8 mouse cellular contexts compared by ENCODE assay signal in genomic region chr12:69985546-69985945, GRCm38 (mm10). TPM values are rescaled to one million over a fixed set of nuclear protein-coding genes. Genes with fewer than 3 reads are reported as not detected.
A peak's percentile ranks its signal among the peaks of the same experiment; 100 is the strongest.
DNase-seq lines count a peak whose midpoint lies in the region; ATAC-seq and TF ChIP-seq lines count a peak whose summit lies in the region.

No protein-coding gene starts in this region.

- H3K4me3 ChIP-seq in kidney, adult 2 months (ENCODE audit: insufficient read depth, low read depth, low read length), result peak overlapping the region; percentile 37
- peak overlapping the region; percentile 83 for H3K4me3 ChIP-seq in embryonic facial prominence, embryonic 11.5 days (ENCODE audit: low read depth, low read length)
- peak overlapping the region; percentile 72 for H3K4me3 ChIP-seq in intestine, postnatal 0 days (ENCODE audit: low read depth, low read length)
- H3K4me3 ChIP-seq in midbrain, embryonic 15.5 days, result peak overlapping the region; percentile 84

- DNase-seq in kidney, adult 2 months, result peak; percentile 25
- no peak for DNase-seq in kidney, postnatal 14 days
- DNase-seq in embryonic facial prominence, embryonic 11.5 days (ENCODE audit: low spot score), result no peak
- no peak for DNase-seq in embryo, embryonic 9.5 days (ENCODE audit: extremely low spot score)
- no peak for DNase-seq in urinary bladder, adult 2 months (ENCODE audit: low spot score)
- DNase-seq in adrenal gland, postnatal 4 days (ENCODE audit: low spot score in 2 of 2), result no peak

- no peak overlapping the region for H3K9ac ChIP-seq in embryonic facial prominence, embryonic 11.5 days (replicated peaks; ENCODE audit: low read length)
- peak overlapping the region; percentile 40; the same call in 1 of the 2 replicates for H3K9ac ChIP-seq in intestine, postnatal 0 days (ENCODE audit: low read depth, low read length)
- H3K9ac ChIP-seq in midbrain, embryonic 15.5 days, result peak overlapping the region; percentile 22; the same call in 1 of the 2 replicates

- ATAC-seq in embryonic facial prominence, embryonic 11.5 days (replicated peaks; ENCODE audit: insufficient number of reproducible peaks, low FRiP score, low TSS enrichment, low read depth), result no peak
- no peak for ATAC-seq in intestine, postnatal 0 days
- no peak for ATAC-seq in midbrain, embryonic 15.5 days (replicated peaks)

- no peak for TF ChIP-seq CTCF in kidney, adult 2 months (conservative IDR thresholded peaks at IDR 0.05; ENCODE audit: insufficient read depth, insufficient read length, low read depth, low read length)
- TF ChIP-seq CTCF in intestine, postnatal 0 days (IDR thresholded peaks at IDR 0.05; ENCODE audit: low read depth), result no peak

- H3K36me3 ChIP-seq in kidney, adult 2 months (ENCODE audit: control insufficient read depth, insufficient read depth, low read length), result peaks cover 2% of the 10 kb centered on the region
- H3K36me3 ChIP-seq in embryonic facial prominence, embryonic 11.5 days (replicated peaks; ENCODE audit: control insufficient read depth, insufficient read depth, low read depth, low read length), result peaks cover 2% of the 10 kb centered on the region; the same call in 1 of the 2 replicates
- peaks cover 16% of the 10 kb centered on the region for H3K36me3 ChIP-seq in intestine, postnatal 0 days (ENCODE audit: control insufficient read depth, insufficient read depth)
- H3K36me3 ChIP-seq in midbrain, embryonic 15.5 days (replicated peaks), result peaks cover 4% of the 10 kb centered on the region; the same call in 1 of the 2 replicates

- no peaks in the 10 kb centered on the region for H3K27me3 ChIP-seq in kidney, adult 2 months (replicated peaks; ENCODE audit: control insufficient read depth, insufficient read depth, low read length)
- no peaks in the 10 kb centered on the region for H3K27me3 ChIP-seq in embryonic facial prominence, embryonic 11.5 days (ENCODE audit: control insufficient read depth, insufficient read depth, low read length)
- no peaks in the 10 kb centered on the region for H3K27me3 ChIP-seq in intestine, postnatal 0 days (replicated peaks; ENCODE audit: control insufficient read depth, insufficient read depth, low read length)
- no peaks in the 10 kb centered on the region for H3K27me3 ChIP-seq in midbrain, embryonic 15.5 days (replicated peaks)

- H3K4me2 ChIP-seq in embryonic facial prominence, embryonic 11.5 days (ENCODE audit: low read depth, low read length), result peak overlapping the region; percentile 71
- peak overlapping the region; percentile 77 for H3K4me2 ChIP-seq in intestine, postnatal 0 days (replicated peaks; ENCODE audit: low read depth)
- peak overlapping the region; percentile 74 for H3K4me2 ChIP-seq in midbrain, embryonic 15.5 days

- no peaks in the 10 kb centered on the region for H3K9me3 ChIP-seq in embryonic facial prominence, embryonic 11.5 days (replicated peaks; ENCODE audit: control insufficient read depth, low read length)
- no peaks in the 10 kb centered on the region for H3K9me3 ChIP-seq in intestine, postnatal 0 days (ENCODE audit: control insufficient read depth)
- H3K9me3 ChIP-seq in midbrain, embryonic 15.5 days, result no peaks in the 10 kb centered on the region

- peak overlapping the region; percentile 50; the same call in 1 of the 2 replicates for H3K27ac ChIP-seq in kidney, adult 2 months (ENCODE audit: insufficient read depth, low read depth, low read length)
- H3K27ac ChIP-seq in embryonic facial prominence, embryonic 11.5 days (replicated peaks; ENCODE audit: low read depth, low read length), result no peak overlapping the region
- no peak overlapping the region for H3K27ac ChIP-seq in intestine, postnatal 0 days (ENCODE audit: low read depth, low read length)
- H3K27ac ChIP-seq in midbrain, embryonic 15.5 days, result no peak overlapping the region

- no peak for TF ChIP-seq POLR2A in kidney, adult 2 months (IDR thresholded peaks at IDR 0.05; ENCODE audit: low read depth, low read length)

- H3K4me1 ChIP-seq in kidney, adult 2 months (ENCODE audit: control insufficient read depth, insufficient read depth, low read length), result no peaks in the 10 kb centered on the region
- H3K4me1 ChIP-seq in embryonic facial prominence, embryonic 11.5 days (ENCODE audit: control insufficient read depth, insufficient read depth, low read length), result no peaks in the 10 kb centered on the region; the same call in 1 of the 2 replicates
- no peaks in the 10 kb centered on the region for H3K4me1 ChIP-seq in intestine, postnatal 0 days (replicated peaks; ENCODE audit: control insufficient read depth, insufficient read depth, low read length)
- H3K4me1 ChIP-seq in midbrain, embryonic 15.5 days, result peaks cover 16% of the 10 kb centered on the region

- 22% methylated on average over 4 of the region's 4 CpGs for WGBS in kidney, adult 2 months
- 45% methylated on average over 4 of the region's 4 CpGs for whole genome bisulfite sequencing in embryonic facial prominence, embryonic 11.5 days
- 41% methylated on average over 4 of the region's 4 CpGs for WGBS in intestine, postnatal 0 days
- 31% methylated on average over 4 of the region's 4 CpGs for WGBS in midbrain, embryonic 15.5 days

RNA-seq across cellular contexts. Expression of gene Sav1, which starts 1.3 kb away (rescaled TPM):
- polyA plus RNA-seq in kidney, adult 2 months (2012; rRNA removed), result 18.8 and 22.6 TPM in 2 replicates
- 10.4 and 12.5 TPM in 2 replicates for polyA plus RNA-seq in embryonic facial prominence, embryonic 11.5 days (2014; fragmentation: Nextera tagmentation; extraction: Ambion mirVana)
- polyA plus RNA-seq in intestine, postnatal 0 days (2015; fragmentation: Nextera tagmentation; extraction: Ambion mirVana), result 3.7 and 3.8 TPM in 2 replicates
- polyA plus RNA-seq in midbrain, embryonic 15.5 days (2015; fragmentation: Nextera tagmentation; extraction: Ambion mirVana), result 2.5 TPM in 2 replicates
- polyA plus RNA-seq in urinary bladder, adult 2 months (2012; rRNA removed), result 48.2 and 51.2 TPM in 2 replicates
- 10 to 100 TPM; 47.6 to 50.0 TPM for total RNA-seq in adrenal gland, postnatal 4 days (2021)
